Mouse (Mus musculus) E14TG2a.4 (cell line): ENCODE measurements around the gene Hoxc8.
A peak's percentile ranks its signal among the peaks of the same experiment; 100 is the strongest.

Source experiments
- H3K27me3 ChIP-seq: 2 replicates; pipeline ENCODE4 v1.6.1; 2014; ENCODE audit warnings: low read length, control low read depth; ENCODE audit not compliant: insufficient read depth
- H3K36me3 ChIP-seq: 2 replicates; pipeline ENCODE4 v1.6.1; 2014; ENCODE audit warnings: low read length, control low read depth; ENCODE audit not compliant: insufficient read depth
- H3K4me1 ChIP-seq: replicated peaks from 2 replicates; pipeline ENCODE4 v1.6.1; 2014; ENCODE audit warnings: low read depth, low read length, control low read depth
- H3K4me3 ChIP-seq: replicated peaks from 2 replicates; pipeline ENCODE4 v1.5.1; 2014; ENCODE audit warnings: mild to moderate bottlenecking, low read length
- H3K9me3 ChIP-seq: 2 replicates; pipeline ENCODE4 v1.6.1; 2014; ENCODE audit warnings: low read length, control low read depth
- CTCF ChIP-seq: conservative IDR thresholded peaks from 2 replicates; pipeline ENCODE4 v1.5.1; 2014; ENCODE audit warnings: low read length
- NANOG ChIP-seq: IDR thresholded peaks from 2 replicates; pipeline ENCODE4 v1.6.1; 2014; ENCODE audit warnings: borderline replicate concordance, low read length, mixed read lengths
- POU5F1 ChIP-seq: IDR thresholded peaks from 2 replicates; pipeline ENCODE4 v1.6.1; 2014; ENCODE audit warnings: low read length, borderline replicate concordance

Gene Hoxc8

GRCm38 (mm10) chr15:102969296-102969695 is 21.1 kb upstream of the Hoxc8 start:
- Histone ChIP-seq H3K27me3 (peaks cover 97% of the 10 kb centered on the region), H3K4me1 (peaks cover 42% of the 10 kb centered on the region), H3K4me3 (no peak overlapping the region), H3K9me3 (peaks cover 13% of the 10 kb centered on the region; the same call in 1 of the 2 replicates), H3K36me3 (no peaks in the 10 kb centered on the region)
- TF ChIP-seq POU5F1 (no peak), NANOG (no peak), CTCF (no peak)

- Histone ChIP-seq H3K4me3 (no peak overlapping the region), H3K36me3 (no peaks in the 10 kb centered on the region), H3K9me3 (peaks cover 13% of the 10 kb centered on the region; the same call in 1 of the 2 replicates), H3K4me1 (peaks cover 38% of the 10 kb centered on the region), H3K27me3 (peaks cover 96% of the 10 kb centered on the region)
- TF ChIP-seq NANOG, result no peak
- TF ChIP-seq CTCF, result peak; percentile 13; the same call in 1 of the 2 replicates
- no peak for TF ChIP-seq POU5F1
These were observed 19.7 kb upstream of the Hoxc8 start for GRCm38 (mm10) chr15:102970740-102971139.

GRCm38 (mm10) chr15:102972254-102972653 is 18.2 kb upstream of the Hoxc8 start:
- no peak for TF ChIP-seq CTCF
- Histone ChIP-seq H3K4me1 (peaks cover 37% of the 10 kb centered on the region), H3K9me3 (peaks cover 13% of the 10 kb centered on the region; the same call in 1 of the 2 replicates), H3K27me3 (peaks cover 97% of the 10 kb centered on the region), H3K36me3 (no peaks in the 10 kb centered on the region), H3K4me3 (no peak overlapping the region)

- Histone ChIP-seq H3K4me1 (peaks cover 37% of the 10 kb centered on the region), H3K4me3 (no peak overlapping the region), H3K36me3 (no peaks in the 10 kb centered on the region), H3K27me3 (peaks cover 97% of the 10 kb centered on the region), H3K9me3 (peaks cover 13% of the 10 kb centered on the region; the same call in 1 of the 2 replicates)
- TF ChIP-seq CTCF (no peak), NANOG (no peak), POU5F1 (no peak)
These were observed 17.7 kb upstream of the Hoxc8 start for GRCm38 (mm10) chr15:102972753-102973152.

- Histone ChIP-seq H3K4me3 (no peak overlapping the region), H3K9me3 (peaks cover 13% of the 10 kb centered on the region; the same call in 1 of the 2 replicates), H3K4me1 (peaks cover 35% of the 10 kb centered on the region), H3K27me3 (peaks cover 99% of the 10 kb centered on the region), H3K36me3 (no peaks in the 10 kb centered on the region)
- TF ChIP-seq CTCF, result no peak
- no peak for TF ChIP-seq POU5F1
- no peak for TF ChIP-seq NANOG
These were observed 15.4 kb upstream of the Hoxc8 start for GRCm38 (mm10) chr15:102975034-102975433.

GRCm38 (mm10) chr15:102975688-102976111 is 14.7 kb upstream of the Hoxc8 start:
- H3K36me3 ChIP-seq, result no peaks in the 10 kb centered on the region
- H3K27me3 ChIP-seq, result peaks cover 99% of the 10 kb centered on the region
- TF ChIP-seq CTCF (no peak), NANOG (no peak), POU5F1 (no peak)

GRCm38 (mm10) chr15:102976171-102976570 is 14.2 kb upstream of the Hoxc8 start, which contains the start of gene Hoxc9:
Hoxc9 (plus strand) TSS chr15:102976439.
- Histone ChIP-seq H3K9me3 (peaks cover 13% of the 10 kb centered on the region; the same call in 1 of the 2 replicates), H3K36me3 (no peaks in the 10 kb centered on the region), H3K4me1 (peaks cover 41% of the 10 kb centered on the region), H3K4me3 (peak within 1 kb of the TSS; percentile 37; the same call in 1 of the 2 replicates), H3K27me3 (peaks cover 99% of the 10 kb centered on the region)
- TF ChIP-seq POU5F1 (no peak), CTCF (no peak), NANOG (no peak)

More at GRCm38 (mm10) chr15:102975688-102976111, 14.7 kb upstream of the Hoxc8 start:
- peak overlapping the region; percentile 37; the same call in 1 of the 2 replicates for H3K4me3 ChIP-seq
- peaks cover 13% of the 10 kb centered on the region; the same call in 1 of the 2 replicates for H3K9me3 ChIP-seq
- H3K4me1 ChIP-seq, result peaks cover 36% of the 10 kb centered on the region

- Histone ChIP-seq H3K4me1 (peaks cover 46% of the 10 kb centered on the region), H3K9me3 (peaks cover 13% of the 10 kb centered on the region; the same call in 1 of the 2 replicates), H3K27me3 (peaks cover 99% of the 10 kb centered on the region), H3K4me3 (peak overlapping the region; percentile 29; the same call in 1 of the 2 replicates), H3K36me3 (no peaks in the 10 kb centered on the region)
- TF ChIP-seq NANOG (no peak), CTCF (no peak), POU5F1 (no peak)
These were observed 13.6 kb upstream of the Hoxc8 start for GRCm38 (mm10) chr15:102976631-102977422.
